In genomic region chr4:63408649-63409048, GRCm38 (mm10) we compare ENCODE assay signal across 8 mouse cellular contexts. TPM values are rescaled to one million over a fixed set of nuclear protein-coding genes. Genes with fewer than 3 reads are reported as not detected.
DNase-seq lines count a peak whose midpoint lies in the region; ATAC-seq and TF ChIP-seq lines count a peak whose summit lies in the region.

No protein-coding gene starts in this region.

- peak; percentile 48 for ATAC-seq in common myeloid progenitor, adult 5-6 weeks (replicated peaks; ENCODE audit: low read depth, poor library complexity, severe bottlenecking)
- peak; percentile 46 for ATAC-seq in granulocyte monocyte progenitor cell, adult 5-6 weeks (replicated peaks; ENCODE audit: poor library complexity, severe bottlenecking)
- ATAC-seq in liver, embryonic 14.5 days (ENCODE audit: insufficient read depth): no peak
- ATAC-seq in stomach, embryonic 14.5 days (ENCODE audit: insufficient number of reproducible peaks, insufficient read depth, low FRiP score, low read depth): peak; percentile 25; the same call in 1 of the 2 replicates

- no peaks in the 10 kb centered on the region for H3K36me3 ChIP-seq in kidney, adult 2 months (ENCODE audit: control insufficient read depth, insufficient read depth, low read length)
- H3K36me3 ChIP-seq in liver, embryonic 14.5 days (replicated peaks; ENCODE audit: control insufficient read depth, insufficient read depth, low read depth): no peaks in the 10 kb centered on the region
- H3K36me3 ChIP-seq in myocyte (ENCODE audit: control insufficient read depth, insufficient read depth): no peaks in the 10 kb centered on the region
- no peaks in the 10 kb centered on the region for H3K36me3 ChIP-seq in stomach, embryonic 14.5 days (ENCODE audit: control insufficient read depth, insufficient read depth, low read length)

- H3K79me2 ChIP-seq in myocyte (ENCODE audit: control insufficient read depth, insufficient read depth): peaks cover 22% of the 10 kb centered on the region

- H3K9me3 ChIP-seq in liver, embryonic 14.5 days (ENCODE audit: control insufficient read depth, low read length): no peaks in the 10 kb centered on the region
- H3K9me3 ChIP-seq in stomach, embryonic 14.5 days (ENCODE audit: control insufficient read depth, low read depth, low read length): no peaks in the 10 kb centered on the region

- 8% methylated on average over 8 of the region's 8 CpGs for WGBS in kidney, adult 2 months
- WGBS in liver, embryonic 14.5 days (ENCODE audit: insufficient replicate concordance): 6% methylated on average over 8 of the region's 8 CpGs
- 9% methylated on average over 8 of the region's 8 CpGs for WGBS in stomach, embryonic 14.5 days

- H3K4me1 ChIP-seq in kidney, adult 2 months (ENCODE audit: control insufficient read depth, insufficient read depth, low read length): no peaks in the 10 kb centered on the region
- H3K4me1 ChIP-seq in liver, embryonic 14.5 days (replicated peaks; ENCODE audit: control insufficient read depth in 2 of 2, insufficient read depth in 2 of 2, low read length in 1 of 2): peaks cover 9 to 32% of the 10 kb centered on the region in 2 experiments
- peaks cover 34% of the 10 kb centered on the region for H3K4me1 ChIP-seq in stomach, embryonic 14.5 days (ENCODE audit: control insufficient read depth, insufficient read depth, low read length)

- no peak for TF ChIP-seq EP300 in liver, embryonic 14.5 days (IDR thresholded peaks at IDR 0.05; ENCODE audit: low read depth)

- H3K9ac ChIP-seq in liver, embryonic 14.5 days (replicated peaks): no peak overlapping the region
- H3K9ac ChIP-seq in stomach, embryonic 14.5 days (replicated peaks; ENCODE audit: low read depth, low read length): no peak overlapping the region

- peak overlapping the region; percentile 35 for H3ac ChIP-seq in myocyte (ENCODE audit: control insufficient read depth, insufficient read length)

- no peaks in the 10 kb centered on the region for H3K27me3 ChIP-seq in kidney, adult 2 months (replicated peaks; ENCODE audit: control insufficient read depth, insufficient read depth, low read length)
- H3K27me3 ChIP-seq in liver, embryonic 14.5 days (ENCODE audit: control insufficient read depth, insufficient read depth, low read length): peaks cover 2% of the 10 kb centered on the region
- no peaks in the 10 kb centered on the region for H3K27me3 ChIP-seq in myocyte (ENCODE audit: control insufficient read depth, insufficient read depth, insufficient read length)
- no peaks in the 10 kb centered on the region for H3K27me3 ChIP-seq in stomach, embryonic 14.5 days (ENCODE audit: control insufficient read depth, insufficient read depth, low read length)

- DNase-seq in urinary bladder, postnatal 14 days (ENCODE audit: low spot score): peak; percentile 55
- DNase-seq in urinary bladder, adult 2 months (ENCODE audit: low spot score): no peak
- DNase-seq in kidney, adult 2 months: peak; percentile 53
- DNase-seq in liver, embryonic 14.5 days (ENCODE audit: low read depth in 3 of 3, low spot score in 3 of 3): no peak

- H3K27ac ChIP-seq in kidney, adult 2 months (ENCODE audit: insufficient read depth, low read depth, low read length): no peak overlapping the region
- no peak overlapping the region for H3K27ac ChIP-seq in liver, embryonic 14.5 days
- H3K27ac ChIP-seq in stomach, embryonic 14.5 days (ENCODE audit: low read length): no peak overlapping the region; the same call in 1 of the 2 replicates

- no peak for TF ChIP-seq POLR2A in kidney, adult 2 months (IDR thresholded peaks at IDR 0.05; ENCODE audit: low read depth, low read length)
- TF ChIP-seq POLR2A in myocyte (IDR thresholded peaks at IDR 0.05; ENCODE audit: insufficient read length, low read depth): peak; percentile 29

- TF ChIP-seq CTCF in kidney, adult 2 months (conservative IDR thresholded peaks at IDR 0.05; ENCODE audit: insufficient read depth, insufficient read length, low read depth, low read length): peak; percentile 73
- TF ChIP-seq CTCF in liver, embryonic 14.5 days (IDR thresholded peaks at IDR 0.05; ENCODE audit: low read depth): peak; percentile 86

- no peak overlapping the region for H3K4me3 ChIP-seq in kidney, adult 2 months (ENCODE audit: insufficient read depth, low read depth, low read length)
- no peak overlapping the region; a peak in 1 of 4 replicates for H3K4me3 ChIP-seq in liver, embryonic 14.5 days (ENCODE audit: insufficient read depth in 1 of 2, low read depth in 2 of 2, low read length in 2 of 2)
- H3K4me3 ChIP-seq in myocyte: peak overlapping the region; percentile 59
- H3K4me3 ChIP-seq in stomach, embryonic 14.5 days (ENCODE audit: low read depth, low read length): no peak overlapping the region

- H3K4me2 ChIP-seq in liver, embryonic 14.5 days (ENCODE audit: low read depth): no peak overlapping the region; the same call in 1 of the 2 replicates
- peak overlapping the region; percentile 94 for H3K4me2 ChIP-seq in myocyte (ENCODE audit: low read depth)
- peak overlapping the region; percentile 83 for H3K4me2 ChIP-seq in stomach, embryonic 14.5 days (replicated peaks; ENCODE audit: low read depth, low read length)

TF ChIP-seq in myocyte, 11 proteins besides CTCF, POLR2A, EP300 and RAD21:
- TF ChIP-seq POLR2AphosphoS2 (IDR thresholded peaks at IDR 0.05; ENCODE audit: insufficient read length, low read depth) (peak; percentile 22), REST (IDR thresholded peaks at IDR 0.05; ENCODE audit: insufficient read depth, insufficient read length) (no peak)

RNA-seq across cellular contexts. Expression of gene Akna, which starts 5.5 kb away (rescaled TPM):
- 1.8 and 3.5 TPM in 2 replicates for polyA plus RNA-seq in urinary bladder, adult 2 months (2012; rRNA removed)
- total RNA-seq in common myeloid progenitor, adult 5-6 weeks (2017): 10.0 and 13.8 TPM in 2 replicates
- 32.9 and 33.6 TPM in 2 replicates for total RNA-seq in granulocyte monocyte progenitor cell, adult 5-6 weeks (2014; fragmentation: Nextera tagmentation)
- 9.7 and 13.6 TPM in 2 replicates for total RNA-seq in granulocyte monocyte progenitor cell, adult 5-6 weeks (2017)
- polyA plus RNA-seq in kidney, adult 2 months (2012; rRNA removed): 2.2 and 5.8 TPM in 2 replicates
- 2.2 TPM in 2 replicates for polyA plus RNA-seq in liver, embryonic 14.5 days (2012; rRNA removed)
- 2.4 and 2.8 TPM in 2 replicates for polyA plus RNA-seq in liver, embryonic 14.5 days (2014; fragmentation: Nextera tagmentation; extraction: Ambion mirVana)
- polyA plus RNA-seq in myocyte (2012; fragmentation: generic; extraction: Trizol): 5.6 TPM
- polyA plus RNA-seq in stomach, embryonic 14.5 days (2014; fragmentation: Nextera tagmentation; extraction: Ambion mirVana): 6.9 and 7.0 TPM in 2 replicates

RNA-seq across cellular contexts. Expression of gene Orm2, which starts 46.4 kb away (rescaled TPM):
- polyA plus RNA-seq in urinary bladder, adult 2 months (2012; rRNA removed): 0.16 and 0.36 TPM in 2 replicates
- total RNA-seq in common myeloid progenitor, adult 5-6 weeks (2017): not detected in 2 replicates
- total RNA-seq in granulocyte monocyte progenitor cell, adult 5-6 weeks (2014; fragmentation: Nextera tagmentation): not detected in 2 replicates
- not detected in 2 replicates for total RNA-seq in granulocyte monocyte progenitor cell, adult 5-6 weeks (2017)
- 0.16 TPM in 1 of 2 replicates, not detected in the other for polyA plus RNA-seq in kidney, adult 2 months (2012; rRNA removed)
- polyA plus RNA-seq in liver, embryonic 14.5 days (2012; rRNA removed): not detected in 2 replicates
- polyA plus RNA-seq in liver, embryonic 14.5 days (2014; fragmentation: Nextera tagmentation; extraction: Ambion mirVana): not detected in 2 replicates
- not detected for polyA plus RNA-seq in myocyte (2012; fragmentation: generic; extraction: Trizol)
- not detected in 2 replicates for polyA plus RNA-seq in stomach, embryonic 14.5 days (2014; fragmentation: Nextera tagmentation; extraction: Ambion mirVana)

RNA-seq across cellular contexts. Expression of gene Orm3, which starts 52.7 kb away (rescaled TPM):
- polyA plus RNA-seq in urinary bladder, adult 2 months (2012; rRNA removed): 0.32 and 0.39 TPM in 2 replicates
- not detected in 2 replicates for total RNA-seq in common myeloid progenitor, adult 5-6 weeks (2017)
- total RNA-seq in granulocyte monocyte progenitor cell, adult 5-6 weeks (2014; fragmentation: Nextera tagmentation): not detected in 2 replicates
- total RNA-seq in granulocyte monocyte progenitor cell, adult 5-6 weeks (2017): not detected in 2 replicates
- polyA plus RNA-seq in kidney, adult 2 months (2012; rRNA removed): 0.14 and 0.38 TPM in 2 replicates
- not detected in 2 replicates for polyA plus RNA-seq in liver, embryonic 14.5 days (2012; rRNA removed)
- polyA plus RNA-seq in liver, embryonic 14.5 days (2014; fragmentation: Nextera tagmentation; extraction: Ambion mirVana): not detected in 2 replicates
- 0.07 TPM for polyA plus RNA-seq in myocyte (2012; fragmentation: generic; extraction: Trizol)
- not detected in 2 replicates for polyA plus RNA-seq in stomach, embryonic 14.5 days (2014; fragmentation: Nextera tagmentation; extraction: Ambion mirVana)

Comparison
In these comparisons a context has a peak if more than half of its experiments do, and no peak if none do; other contexts are left out.
1. DNase-seq: peak in urinary bladder, postnatal 14 days (single experiment) and kidney, adult 2 months (single experiment); none in urinary bladder, adult 2 months (single experiment) and liver, embryonic 14.5 days (0 of 3).